ENCODE assay signal across 11 mouse cellular contexts in the genomic region with DNA sequence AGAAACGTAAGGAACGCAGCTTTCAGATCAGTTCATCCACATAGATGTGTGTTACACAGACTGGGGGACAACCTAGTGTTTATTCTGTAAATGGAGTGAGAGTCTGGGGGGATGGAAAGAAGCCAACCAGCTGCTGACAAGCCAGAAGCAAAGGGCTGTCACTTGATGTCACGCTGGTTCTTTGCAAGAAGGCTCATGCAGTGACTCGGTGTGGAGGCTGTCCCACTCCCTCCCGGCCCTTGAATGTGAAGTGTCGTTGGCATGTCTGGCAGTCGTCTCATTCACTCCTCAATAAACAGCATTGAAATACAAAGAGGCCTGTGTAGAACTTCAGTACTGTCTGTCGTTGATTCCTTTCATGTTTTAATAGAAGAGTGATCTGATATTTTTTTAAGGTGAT. TPM values are rescaled to one million over a fixed set of nuclear protein-coding genes. Genes with fewer than 3 reads are reported as not detected.
DNase-seq lines count a peak whose midpoint lies in the region; ATAC-seq and TF ChIP-seq lines count a peak whose summit lies in the region.
"Had no signal": no experiment of that assay in that cellular context is flagged by ENCODE, and none has a peak within 500 bp of the region (broad histone marks: within the 10 kb centered on the region; RNA-seq: fewer than 3 reads in every experiment).

No protein-coding gene starts in this region.

- H3K4me2 ChIP-seq in heart, embryonic 14.5 days (ENCODE audit: low read length): no peak overlapping the region
- H3K4me2 ChIP-seq in lung, embryonic 15.5 days: no peak overlapping the region
- H3K4me2 ChIP-seq in limb, embryonic 13.5 days (replicated peaks): no peak overlapping the region

- no peak overlapping the region for H3K4me3 ChIP-seq in heart, embryonic 14.5 days (ENCODE audit: control insufficient read depth in 1 of 2, insufficient read depth in 1 of 2, low read depth in 1 of 2, low read length in 2 of 2)
- H3K4me3 ChIP-seq in lung, embryonic 15.5 days: no peak overlapping the region
- H3K4me3 ChIP-seq in limb, embryonic 13.5 days: no peak overlapping the region
- H3K4me3 ChIP-seq in olfactory bulb, adult 2 months (ENCODE audit: insufficient read depth, low read depth, low read length): no peak overlapping the region

- no peak overlapping the region for H3K9ac ChIP-seq in heart, embryonic 14.5 days (ENCODE audit: low read length)
- H3K9ac ChIP-seq in lung, embryonic 15.5 days: no peak overlapping the region
- H3K9ac ChIP-seq in limb, embryonic 13.5 days: no peak overlapping the region

- ATAC-seq in heart, embryonic 14.5 days (ENCODE audit: insufficient number of reproducible peaks, insufficient read depth, low FRiP score, low read depth): peak; percentile 68; the same call in 1 of the 2 replicates
- ATAC-seq in lung, embryonic 15.5 days (ENCODE audit: borderline replicate concordance, extremely low read depth, low FRiP score, low TSS enrichment): peak; percentile 85
- ATAC-seq in limb, embryonic 13.5 days (ENCODE audit: low FRiP score, low read depth): no peak

- H3K27ac ChIP-seq in heart, embryonic 14.5 days (replicated peaks in 1 of 2; ENCODE audit: control insufficient read depth in 1 of 2, insufficient read depth in 1 of 2, low read depth in 2 of 2, low read length in 2 of 2): peak overlapping the region; percentile 51 to 65
- peak overlapping the region; percentile 48 for H3K27ac ChIP-seq in lung, embryonic 15.5 days
- H3K27ac ChIP-seq in limb, embryonic 13.5 days: peak overlapping the region; percentile 7; the same call in 1 of the 2 replicates
- H3K27ac ChIP-seq in olfactory bulb, adult 2 months (ENCODE audit: insufficient read depth, low read depth, low read length): peak overlapping the region; percentile 76

- H3K4me1 ChIP-seq in heart, embryonic 14.5 days (ENCODE audit: control insufficient read depth in 2 of 2, insufficient read depth in 2 of 2, low read length in 2 of 2): peaks cover 4 to 9% of the 10 kb centered on the region in 2 experiments; a peak in 3 of 4 replicates
- peaks cover 10% of the 10 kb centered on the region for H3K4me1 ChIP-seq in lung, embryonic 15.5 days
- H3K4me1 ChIP-seq in limb, embryonic 13.5 days: no peaks in the 10 kb centered on the region; the same call in 1 of the 2 replicates
- H3K4me1 ChIP-seq in olfactory bulb, adult 2 months (ENCODE audit: control insufficient read depth, insufficient read depth, low read length): peaks cover 10% of the 10 kb centered on the region

- H3K36me3 ChIP-seq in heart, embryonic 14.5 days (ENCODE audit: control insufficient read depth, insufficient read depth, low read length): peaks cover 71% of the 10 kb centered on the region
- peaks cover 55% of the 10 kb centered on the region for H3K36me3 ChIP-seq in lung, embryonic 15.5 days
- peaks cover 76% of the 10 kb centered on the region for H3K36me3 ChIP-seq in limb, embryonic 13.5 days

- WGBS in heart, embryonic 14.5 days: 37% methylated on average over 8 of the region's 8 CpGs
- WGBS in lung, embryonic 15.5 days: 23% methylated on average over 8 of the region's 8 CpGs
- WGBS in limb, embryonic 13.5 days: 68% methylated on average over 8 of the region's 8 CpGs
- WGBS in olfactory bulb, adult 2 months: 23% methylated on average over 8 of the region's 8 CpGs

- DNase-seq in heart, adult 8-10 months (ENCODE audit: low spot score): no peak
- no peak for DNase-seq in lung, postnatal 25 days (ENCODE audit: low spot score)
- no peak for DNase-seq in frontal cortex, postnatal 25 days (ENCODE audit: low spot score in 2 of 2)
- DNase-seq: adrenal gland, adult 8-10 months; gastrocnemius, postnatal 36 days; kidney, adult 18-20 months had no signal

- H3K9me3 ChIP-seq in heart, embryonic 14.5 days (ENCODE audit: control insufficient read depth, low read length): 0 out of 2 replicates have a peak, but pooled peaks cover 3% of the 10 kb centered on the region
- H3K9me3 ChIP-seq in lung, embryonic 15.5 days: no peaks in the 10 kb centered on the region; the same call in 1 of the 2 replicates
- H3K9me3 ChIP-seq in limb, embryonic 13.5 days: peaks cover 4% of the 10 kb centered on the region

- TF ChIP-seq CTCF in olfactory bulb, adult 2 months (IDR thresholded peaks at IDR 0.05; ENCODE audit: insufficient read depth, low read depth, low read length): no peak

- TF ChIP-seq POLR2A in olfactory bulb, adult 2 months (IDR thresholded peaks at IDR 0.05; ENCODE audit: insufficient read depth, low read depth, low read length): no peak

- no peaks in the 10 kb centered on the region for H3K27me3 ChIP-seq in heart, embryonic 14.5 days (ENCODE audit: control insufficient read depth, insufficient read depth, low read length)
- H3K27me3 ChIP-seq in lung, embryonic 15.5 days: no peaks in the 10 kb centered on the region
- H3K27me3 ChIP-seq in limb, embryonic 13.5 days: no peaks in the 10 kb centered on the region
- H3K27me3 ChIP-seq: CH12.LX had no signal

RNA-seq across cellular contexts. Expression of gene Ipo5, which starts 36.1 kb away (rescaled TPM):
- polyA plus RNA-seq in heart, embryonic 14.5 days (2014; fragmentation: Nextera tagmentation; extraction: Ambion mirVana): 82.2 and 83.9 TPM in 2 replicates
- total RNA-seq in heart, adult 8-10 months (2022): 100 to 1,000 TPM; 113 to 131 (median 125) TPM
- 88.7 and 89.8 TPM in 2 replicates for polyA plus RNA-seq in lung, embryonic 15.5 days (2015; fragmentation: Nextera tagmentation; extraction: Ambion mirVana)
- polyA plus RNA-seq in limb, embryonic 13.5 days (2015; fragmentation: Nextera tagmentation; extraction: Ambion mirVana): 84.7 and 90.0 TPM in 2 replicates
- 73.4 TPM in 1 of 2 replicates, not detected in the other for polyA plus RNA-seq in olfactory bulb, adult 2 months (2012; ENCODE audit: insufficient read depth, insufficient read length, low replicate concordance, missing spikeins)

Comparison
In these comparisons a context has a peak if more than half of its experiments do, and no peak if none do; other contexts are left out.
1. H3K27ac ChIP-seq: peak in every context shown above with its lines; median percentile 76 in olfactory bulb, adult 2 months; 58 in heart, embryonic 14.5 days; 48 in lung, embryonic 15.5 days; 7 in limb, embryonic 13.5 days.